Mouse (Mus musculus) neural tube, embryonic 12.5 days (tissue): Measurements from ENCODE around the gene Cox5b. TPM values are rescaled to one million over a fixed set of nuclear protein-coding genes. Genes with fewer than 3 reads are reported as not detected.

Source experiments
- ATAC-seq: fragments of 200-750 bp; cut with Nextera tagmentation; 2 replicates; pipeline ENCODE4 v1.8.0; 2017; ENCODE audit warnings: low read depth, mild to moderate bottlenecking, moderate TSS enrichment, moderate library complexity; ENCODE audit not compliant: low FRiP score
- H3K27ac ChIP-seq: fragments of 300-500 bp; sonication (generic); 2 replicates; pipeline ENCODE4 v1.5.1; 2016
- H3K27me3 ChIP-seq: fragments of 300-500 bp; sonication (generic); replicated peaks from 2 replicates; pipeline ENCODE4 v1.6.1; 2016; ENCODE audit warnings: mild to moderate bottlenecking
- H3K36me3 ChIP-seq: fragments of 300-500 bp; sonication (generic); 2 replicates; pipeline ENCODE4 v1.6.1; 2016; ENCODE audit warnings: mild to moderate bottlenecking
- H3K4me1 ChIP-seq: fragments of 300-500 bp; sonication (generic); 2 replicates; pipeline ENCODE4 v1.6.1; 2016
- H3K4me2 ChIP-seq: fragments of 300-500 bp; sonication (generic); replicated peaks from 2 replicates; pipeline ENCODE4 v1.6.1; 2016; ENCODE audit warnings: mild to moderate bottlenecking
- H3K4me3 ChIP-seq: fragments of 300-500 bp; sonication (generic); 2 replicates; pipeline ENCODE4 v1.5.1; 2016
- H3K9ac ChIP-seq: fragments of 300-500 bp; sonication (generic); 2 replicates; pipeline ENCODE4 v1.6.1; 2016; ENCODE audit warnings: mild to moderate bottlenecking
- H3K9me3 ChIP-seq: fragments of 300-500 bp; sonication (generic); 2 replicates; pipeline ENCODE4 v1.6.1; 2016; ENCODE audit warnings: mild to moderate bottlenecking
- WGBS: fragments of 180-500 bp; shearing (Covaris S2); methylation state at CpG from one replicate; pipeline ENCODE4 v1.1.7; 2016; 5-methylcytosine and 5-hydroxymethylcytosine counted together
- microRNA-seq: library from miRNA; unstranded; fragments of <30 nt; microRNA quantifications from one replicate; pipeline ENCODE4, GENCODE M21; 2017
- polyA plus RNA-seq: library from polyadenylated mRNA; unstranded; fragments of >200 nt; fragmentation: Nextera tagmentation; extraction: Ambion mirVana; gene quantifications from 2 replicates; pipeline ENCODE4 v1.2.1, GENCODE M21; 2016

Gene Cox5b
- polyA plus RNA-seq, 1 experiment from 2014 or later = 537 TPM

DNA sequence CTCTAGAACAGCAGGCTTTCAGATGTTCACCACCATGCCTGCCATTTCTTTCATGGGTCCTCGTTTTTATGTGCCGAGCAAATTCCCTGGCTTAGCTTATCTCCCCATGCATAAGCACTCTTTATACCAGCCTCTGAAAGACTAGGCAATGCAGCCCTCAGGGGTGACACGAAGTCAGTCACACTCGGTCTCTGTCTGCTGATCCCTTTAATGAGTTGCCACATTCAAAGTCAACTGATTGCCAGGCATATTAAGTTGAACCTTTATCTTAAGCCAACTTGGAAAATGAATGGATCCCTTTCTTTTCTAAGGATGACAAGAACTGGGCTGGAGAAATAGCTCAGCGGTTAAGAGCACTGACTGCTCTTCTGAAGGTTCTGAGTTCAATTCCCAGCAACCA lies 48.0 kb downstream of the Cox5b start:
- WGBS = 78% methylated on average over 5 of the region's 5 CpGs
- H3K4me3 ChIP-seq = no peak overlapping the region
- no peaks in the 10 kb centered on the region for H3K27me3 ChIP-seq
- H3K27ac ChIP-seq = no peak overlapping the region
- H3K4me1 ChIP-seq = peaks cover 2% of the 10 kb centered on the region
- no peaks in the 10 kb centered on the region for H3K9me3 ChIP-seq
- no peak overlapping the region for H3K9ac ChIP-seq
- no peak overlapping the region for H3K4me2 ChIP-seq
- ATAC-seq = no peak
- H3K36me3 ChIP-seq = no peaks in the 10 kb centered on the region

DNA sequence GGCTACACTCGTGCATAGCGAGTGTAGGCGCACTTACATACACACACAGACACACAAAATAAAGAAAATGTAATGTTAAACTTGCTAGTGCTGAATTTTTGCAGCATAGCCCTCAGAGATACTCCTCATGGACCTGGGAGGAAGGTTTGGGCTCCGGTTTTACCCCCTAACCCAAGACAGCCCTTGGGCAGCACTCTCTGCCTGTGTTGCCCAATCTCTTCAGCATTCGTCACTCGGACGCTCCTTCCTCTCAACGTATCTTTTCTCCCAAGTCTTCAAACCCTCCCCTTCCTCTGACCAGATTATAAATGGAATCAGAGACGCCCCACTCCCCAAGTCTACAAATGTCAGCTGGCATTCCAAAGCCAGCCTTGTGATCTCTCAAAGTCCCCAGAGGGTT lies 51.8 kb downstream of the Cox5b start:
- WGBS = 85% methylated on average over 9 of the region's 9 CpGs
- H3K4me3 ChIP-seq = no peak overlapping the region
- no peaks in the 10 kb centered on the region for H3K27me3 ChIP-seq
- H3K9ac ChIP-seq = no peak overlapping the region
- H3K36me3 ChIP-seq = no peaks in the 10 kb centered on the region
- H3K4me1 ChIP-seq = peaks cover 5% of the 10 kb centered on the region
- H3K27ac ChIP-seq = no peak overlapping the region
- no peaks in the 10 kb centered on the region for H3K9me3 ChIP-seq
- no peak for ATAC-seq
- no peak overlapping the region for H3K4me2 ChIP-seq

Small RNA genes within 50 kb of the gene (microRNA-seq; reads per million reads assigned to microRNA genes)
- gene Gm24133 = not detected

Other genes with a start within 250 kb of the Cox5b start
- 71.2 and 73.2 TPM in 2 replicates for gene Lman2l, start 246.2 kb upstream of the Cox5b start, polyA plus RNA-seq
- gene Cnnm4, start 219.8 kb upstream of the Cox5b start, polyA plus RNA-seq = 10.1 and 10.6 TPM in 2 replicates
- 3.7 and 5.3 TPM in 2 replicates for gene Cnnm3, start 179.6 kb upstream of the Cox5b start, polyA plus RNA-seq
- gene Ankrd23, start 154.6 kb upstream of the Cox5b start, polyA plus RNA-seq = 16.4 and 16.6 TPM in 2 replicates
- 1.0 TPM in 1 of 2 replicates, not detected in the other for gene Gm42417, start 152.0 kb upstream of the Cox5b start, polyA plus RNA-seq
- gene Ankrd39, start 144.0 kb upstream of the Cox5b start, polyA plus RNA-seq = 18.6 and 19.5 TPM in 2 replicates
- gene Sema4c, start 133.1 kb upstream of the Cox5b start, polyA plus RNA-seq = 35.4 and 38.2 TPM in 2 replicates
- gene Fam178b, start 8.3 kb upstream of the Cox5b start, polyA plus RNA-seq = 0.33 and 0.48 TPM in 2 replicates
- 0.42 TPM in 1 of 2 replicates, not detected in the other for gene 4933424G06Rik, start 18.7 kb downstream of the Cox5b start, polyA plus RNA-seq
- gene Actr1b, start 23.0 kb downstream of the Cox5b start, polyA plus RNA-seq = 119 and 131 TPM in 2 replicates
- 0.17 and 0.33 TPM in 2 replicates for gene Zap70, start 70.3 kb downstream of the Cox5b start, polyA plus RNA-seq